Mouse (Mus musculus): ENCODE measurements around the gene Dock4. TPM values are rescaled to one million over a fixed set of nuclear protein-coding genes. Genes with fewer than 3 reads are reported as not detected.

The Dock4 gene
- total RNA-seq, 2 experiments from 2014 or later: 253 to 265 TPM

- DNase-seq (ENCODE audit: low spot score in 2 of 2): peak in 1 of 2 experiments; percentile 3
- TF ChIP-seq CTCF (conservative IDR thresholded peaks at IDR 0.05): no peak
- H3K27ac ChIP-seq: peak overlapping the region; percentile 64; the same call in 1 of the 2 replicates
- no peak overlapping the region for H3K4me3 ChIP-seq
These were observed 23.3 kb downstream of the Dock4 start for GRCm38 (mm10) chr12:40469009-40469408.

GRCm38 (mm10) chr12:40471649-40472399 lies 26.1 kb downstream of the Dock4 start:
- DNase-seq (ENCODE audit: low spot score in 2 of 2): peak in 1 of 2 experiments; percentile 7
- no peak for TF ChIP-seq CTCF (conservative IDR thresholded peaks at IDR 0.05)
- peak overlapping the region; percentile 23; the same call in 1 of the 2 replicates for H3K4me3 ChIP-seq

GRCm38 (mm10) chr12:40473709-40474108 lies 28.0 kb downstream of the Dock4 start:
- Histone ChIP-seq H3K27ac (peak overlapping the region; percentile 7; the same call in 1 of the 2 replicates), H3K4me3 (no peak overlapping the region)
- no peak for TF ChIP-seq CTCF (conservative IDR thresholded peaks at IDR 0.05)
- peak in 1 of 2 experiments; percentile 7 for DNase-seq (ENCODE audit: low spot score in 2 of 2)

More at GRCm38 (mm10) chr12:40471649-40472399, 26.1 kb downstream of the Dock4 start:
- H3K27ac ChIP-seq: peak overlapping the region; percentile 64

- TF ChIP-seq CTCF (conservative IDR thresholded peaks at IDR 0.05): no peak
- Histone ChIP-seq H3K27ac (peak overlapping the region; percentile 40), H3K4me3 (no peak overlapping the region)
- DNase-seq (ENCODE audit: low spot score in 2 of 2): no peak
These were observed 32.1 kb downstream of the Dock4 start for GRCm38 (mm10) chr12:40477621-40478452.

GRCm38 (mm10) chr12:40484224-40484623 lies 38.5 kb downstream of the Dock4 start:
- Histone ChIP-seq H3K4me3 (no peak overlapping the region; the same call in 1 of the 2 replicates), H3K27ac (peak overlapping the region; percentile 84)
- DNase-seq (ENCODE audit: low spot score in 2 of 2): no peak
- TF ChIP-seq CTCF (conservative IDR thresholded peaks at IDR 0.05): no peak

GRCm38 (mm10) chr12:40485210-40485609 lies 39.5 kb downstream of the Dock4 start:
- Histone ChIP-seq H3K4me3 (no peak overlapping the region), H3K27ac (peak overlapping the region; percentile 84)
- no peak for TF ChIP-seq CTCF (conservative IDR thresholded peaks at IDR 0.05)
- no peak for DNase-seq (ENCODE audit: low spot score in 2 of 2)

- Histone ChIP-seq H3K27ac (peak overlapping the region; percentile 84), H3K4me3 (no peak overlapping the region)
- DNase-seq (ENCODE audit: low spot score in 2 of 2): no peak
- TF ChIP-seq CTCF (conservative IDR thresholded peaks at IDR 0.05): no peak
These were observed 40.5 kb downstream of the Dock4 start for GRCm38 (mm10) chr12:40486047-40486837.

- no peak overlapping the region for H3K4me3 ChIP-seq
- TF ChIP-seq CTCF (conservative IDR thresholded peaks at IDR 0.05): no peak
- peak overlapping the region; percentile 58 for H3K27ac ChIP-seq
- no peak for DNase-seq (ENCODE audit: low spot score in 2 of 2)
These were observed 50.6 kb downstream of the Dock4 start for GRCm38 (mm10) chr12:40496387-40496786.

- DNase-seq (ENCODE audit: low spot score in 2 of 2): no peak
- H3K27ac ChIP-seq: peak overlapping the region; percentile 58
- TF ChIP-seq CTCF (conservative IDR thresholded peaks at IDR 0.05): no peak
- H3K4me3 ChIP-seq: no peak overlapping the region
These were observed 52.1 kb downstream of the Dock4 start for GRCm38 (mm10) chr12:40497806-40498205.

GRCm38 (mm10) chr12:40498250-40498671 lies 52.5 kb downstream of the Dock4 start:
- Histone ChIP-seq H3K27ac (peak overlapping the region; percentile 58), H3K4me3 (no peak overlapping the region)
- no peak for DNase-seq (ENCODE audit: low spot score in 2 of 2)
- no peak for TF ChIP-seq CTCF (conservative IDR thresholded peaks at IDR 0.05)

GRCm38 (mm10) chr12:40498928-40499626 lies 53.3 kb downstream of the Dock4 start:
- H3K27ac ChIP-seq: peak overlapping the region; percentile 58
- TF ChIP-seq CTCF (conservative IDR thresholded peaks at IDR 0.05): peak; percentile 59
- DNase-seq (ENCODE audit: low spot score in 2 of 2): peak; percentile 44 to 63
- peak overlapping the region; percentile 3; the same call in 1 of the 2 replicates for H3K4me3 ChIP-seq

Measured in layer of hippocampus, adult 2 months (tissue).